Mouse (Mus musculus) liver, postnatal 0 days (tissue): ENCODE measurements around the gene Cdyl2.
A peak's percentile ranks its signal among the peaks of the same experiment; 100 is the strongest.

ENCODE experiments used
- CTCF ChIP-seq: sonication (generic); IDR thresholded peaks from 2 replicates; pipeline ENCODE4 v1.5.1; 2016; ENCODE audit warnings: antibody characterized with exemption, low read depth
- EP300 ChIP-seq: IDR thresholded peaks from 2 replicates; pipeline ENCODE4 v1.6.1; 2016; ENCODE audit warnings: antibody characterized with exemption, low read depth, mild to moderate bottlenecking

DNA sequence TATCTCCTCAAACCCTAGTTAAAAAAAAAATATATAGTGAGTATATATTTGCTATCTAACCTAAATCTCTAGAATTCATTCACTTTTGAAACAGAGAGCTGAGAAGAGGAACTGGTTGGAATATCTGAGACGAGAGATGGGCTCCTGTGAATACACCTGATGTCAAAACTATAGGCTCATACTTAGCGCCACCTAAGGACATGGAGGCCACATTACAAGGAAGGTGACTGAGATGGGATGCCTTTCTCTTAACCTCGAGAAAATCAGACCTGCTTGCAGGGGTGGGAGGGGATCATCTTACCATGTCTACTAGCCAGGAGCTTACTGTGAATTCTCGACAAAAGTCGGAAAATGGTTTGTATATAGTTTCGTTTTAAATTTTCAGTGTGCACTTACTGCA lies 30.3 kb downstream of the Cdyl2 start:
- TF ChIP-seq CTCF (peak; percentile 20; the same call in 1 of the 2 replicates), EP300 (no peak)
